Mouse (Mus musculus): ENCODE results near the gene Dstn. TPM values are rescaled to one million over a fixed set of nuclear protein-coding genes. Genes with fewer than 3 reads are reported as not detected.

Dstn gene
- polyA plus RNA-seq, 1 experiment, result 875 TPM

DNA sequence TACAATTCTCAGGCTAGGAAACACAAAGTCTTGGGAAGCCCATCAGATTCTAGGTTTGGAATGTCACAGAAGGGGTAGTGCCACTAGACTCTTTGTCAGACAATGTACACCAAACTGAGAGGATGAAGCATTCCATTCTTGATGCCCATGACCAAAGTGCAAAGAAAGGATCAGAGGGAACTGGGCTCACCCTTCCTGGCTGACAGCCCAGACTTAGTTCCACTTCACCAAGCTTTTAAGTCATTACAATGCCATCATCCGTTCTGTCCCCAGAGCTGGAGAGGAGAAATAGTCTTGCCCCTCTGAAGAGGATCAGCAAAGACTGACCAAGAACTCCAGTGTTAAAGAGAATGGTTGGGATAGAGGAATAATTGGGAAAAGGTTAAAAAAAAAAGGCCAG is 75.9 kb downstream of the Dstn start:
- H3K4me1 ChIP-seq (ENCODE audit: control insufficient read depth, insufficient read depth, low read length), result peaks cover 7% of the 10 kb centered on the region; the same call in 1 of the 2 replicates
- H3K4me3 ChIP-seq (ENCODE audit: insufficient read depth, low read length), result no peak overlapping the region
- H3K27ac ChIP-seq (ENCODE audit: insufficient read depth, low read length), result no peak overlapping the region
- TF ChIP-seq CTCF (IDR thresholded peaks at IDR 0.05; ENCODE audit: borderline replicate concordance, insufficient read depth, low read length) (no peak), POLR2A (IDR thresholded peaks at IDR 0.05; ENCODE audit: low read depth, low read length) (no peak)

DNA sequence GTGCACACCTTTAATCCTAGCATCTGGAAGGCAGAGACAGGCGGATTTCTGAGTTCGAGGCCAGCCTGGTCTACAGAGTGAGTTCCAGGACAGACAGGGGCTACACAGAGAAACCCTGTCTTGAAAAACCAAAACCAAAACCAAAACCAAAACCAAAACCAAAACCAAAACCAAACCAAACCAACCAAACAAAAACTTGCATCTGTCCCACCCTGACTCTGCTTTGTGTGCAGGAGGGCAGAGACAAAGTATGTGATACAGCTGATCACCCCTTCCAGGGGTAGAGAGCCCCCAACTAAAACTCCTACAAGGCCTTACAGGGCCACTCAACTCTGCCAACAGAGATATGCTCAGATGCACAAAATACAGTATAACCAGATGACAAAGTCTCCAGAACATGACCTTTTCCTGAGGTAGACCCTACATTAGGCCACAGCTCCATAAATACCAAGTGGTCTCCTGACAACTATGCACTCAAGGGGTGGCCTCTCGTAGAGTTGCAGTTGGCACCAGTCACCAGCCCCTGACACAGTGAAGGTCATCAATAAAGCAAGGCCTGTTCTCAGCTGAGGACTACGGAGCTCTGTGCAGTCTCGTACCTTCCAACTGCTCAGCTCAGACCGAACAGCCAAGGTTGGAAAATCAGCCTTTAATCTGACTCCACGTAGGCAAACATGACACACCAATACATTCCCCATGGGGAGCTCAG is 77.0 kb downstream of the Dstn start:
- no peak overlapping the region for H3K27ac ChIP-seq (ENCODE audit: insufficient read depth, low read length)
- no peak for TF ChIP-seq POLR2A (IDR thresholded peaks at IDR 0.05; ENCODE audit: low read depth, low read length)
- TF ChIP-seq CTCF (IDR thresholded peaks at IDR 0.05; ENCODE audit: borderline replicate concordance, insufficient read depth, low read length), result no peak

More for the DNA sequence above, 77.0 kb downstream of the Dstn start:
- Histone ChIP-seq H3K4me3 (ENCODE audit: insufficient read depth, low read length) (no peak overlapping the region), H3K4me1 (ENCODE audit: control insufficient read depth, insufficient read depth, low read length) (peaks cover 7% of the 10 kb centered on the region; the same call in 1 of the 2 replicates)

Other genes with a start within 250 kb of the Dstn start
- gene Bfsp1, start 52.1 kb upstream of the Dstn start, polyA plus RNA-seq (2011; ENCODE audit: insufficient read length, low read depth, missing spikeins), result 0.47 and 0.89 TPM in 2 replicates
- gene Rrbp1, start 95.9 kb downstream of the Dstn start, polyA plus RNA-seq (2011; ENCODE audit: insufficient read length, low read depth, missing spikeins), result 538 and 568 TPM in 2 replicates
- not detected in 2 replicates for gene Banf2, start 117.7 kb downstream of the Dstn start, polyA plus RNA-seq (2011; ENCODE audit: insufficient read length, low read depth, missing spikeins)